Mouse (Mus musculus): Measurements from ENCODE around the gene Fat1.
A peak's percentile ranks its signal among the peaks of the same experiment; 100 is the strongest.

Gene Fat1

GRCm38 (mm10) chr8:44961492-44961891 is 26.2 kb downstream of the Fat1 start:
- no peak for DNase-seq (ENCODE audit: extremely low spot score)

GRCm38 (mm10) chr8:44962572-44963231 is 27.5 kb downstream of the Fat1 start:
- no peak for DNase-seq (ENCODE audit: extremely low spot score)

- DNase-seq (ENCODE audit: extremely low spot score), result no peak
Measured at GRCm38 (mm10) chr8:44967521-44968039, 32.3 kb downstream of the Fat1 start.

GRCm38 (mm10) chr8:44970093-44970492 is 34.8 kb downstream of the Fat1 start:
- DNase-seq (ENCODE audit: extremely low spot score), result no peak

GRCm38 (mm10) chr8:44971346-44971745 is 36.1 kb downstream of the Fat1 start:
- peak; percentile 21 for DNase-seq (ENCODE audit: extremely low spot score)

- DNase-seq (ENCODE audit: extremely low spot score), result no peak
Measured at GRCm38 (mm10) chr8:44971964-44972363, 36.7 kb downstream of the Fat1 start.

- no peak for DNase-seq (ENCODE audit: extremely low spot score)
Measured at GRCm38 (mm10) chr8:44975113-44975512, 39.9 kb downstream of the Fat1 start.

- DNase-seq (ENCODE audit: extremely low spot score), result no peak
Measured at GRCm38 (mm10) chr8:44975654-44976053, 40.4 kb downstream of the Fat1 start.

- no peak for DNase-seq (ENCODE audit: extremely low spot score)
Measured at GRCm38 (mm10) chr8:44978622-44979021, 43.4 kb downstream of the Fat1 start.

GRCm38 (mm10) chr8:44979245-44979644 is 44.0 kb downstream of the Fat1 start:
- no peak for DNase-seq (ENCODE audit: extremely low spot score)

GRCm38 (mm10) chr8:44980030-44980429 is 44.8 kb downstream of the Fat1 start:
- no peak for DNase-seq (ENCODE audit: extremely low spot score)

- no peak for DNase-seq (ENCODE audit: extremely low spot score)
Measured at GRCm38 (mm10) chr8:44985326-44986288, 50.4 kb downstream of the Fat1 start.

- no peak for DNase-seq (ENCODE audit: extremely low spot score)
Measured at GRCm38 (mm10) chr8:44991700-44992487, 56.6 kb downstream of the Fat1 start.

GRCm38 (mm10) chr8:44992664-44993063 is 57.4 kb downstream of the Fat1 start:
- no peak for DNase-seq (ENCODE audit: extremely low spot score)

- no peak for DNase-seq (ENCODE audit: extremely low spot score)
Measured at GRCm38 (mm10) chr8:44993376-44993775, 58.1 kb downstream of the Fat1 start.

GRCm38 (mm10) chr8:44996493-44996892 is 61.2 kb downstream of the Fat1 start:
- DNase-seq (ENCODE audit: extremely low spot score), result no peak

GRCm38 (mm10) chr8:44997321-44997720 is 62.1 kb downstream of the Fat1 start:
- DNase-seq (ENCODE audit: extremely low spot score), result no peak

GRCm38 (mm10) chr8:44997829-44998228 is 62.6 kb downstream of the Fat1 start:
- DNase-seq (ENCODE audit: extremely low spot score), result no peak

- DNase-seq (ENCODE audit: extremely low spot score), result no peak
Measured at GRCm38 (mm10) chr8:44998275-44998674, 63.0 kb downstream of the Fat1 start.

- no peak for DNase-seq (ENCODE audit: extremely low spot score)
Measured at GRCm38 (mm10) chr8:44998681-44999277, 63.5 kb downstream of the Fat1 start.

GRCm38 (mm10) chr8:45001577-45002197 is 66.4 kb downstream of the Fat1 start:
- peak; percentile 45 for DNase-seq (ENCODE audit: extremely low spot score)
